Mouse (Mus musculus) lung, adult 2 months (tissue): ENCODE data around the gene Sars. TPM values are rescaled to one million over a fixed set of nuclear protein-coding genes. Genes with fewer than 3 reads are reported as not detected.

ENCODE experiments used
- DNase-seq: peaks from one replicate; pipeline ENCODE4 v3.0.0; 2022
- H3K4me1 ChIP-seq: fragments of 200-500 bp; 2 replicates; pipeline ENCODE4 v1.6.1; 2011; ENCODE audit warnings: low read length; ENCODE audit not compliant: control insufficient read depth, insufficient read depth
- H3K4me3 ChIP-seq: fragments of 200-500 bp; replicated peaks from 2 replicates; pipeline ENCODE3; 2011; ENCODE audit warnings: low read depth, mild to moderate bottlenecking, control low read depth, low read length; ENCODE audit errors: extremely low read depth
- CTCF ChIP-seq: fragments of 200-500 bp; IDR thresholded peaks from 2 replicates; pipeline ENCODE4 v1.5.1; 2011; ENCODE audit warnings: mild to moderate bottlenecking, low read length, control low read depth; ENCODE audit not compliant: insufficient read depth
- POLR2A ChIP-seq: fragments of 200-500 bp; IDR thresholded peaks from 2 replicates; pipeline ENCODE4 v1.6.1; 2011; ENCODE audit warnings: low read depth, mild to moderate bottlenecking, control low read depth, low read length, borderline replicate concordance; ENCODE audit errors: extremely low read depth
- WGBS: fragments of 180-500 bp; shearing (Covaris S2); methylation state at CpG from one replicate; pipeline ENCODE4 v1.1.7; 2018; 5-methylcytosine and 5-hydroxymethylcytosine counted together
- polyA plus RNA-seq: library from polyadenylated mRNA; depleted of rRNA; stranded (reverse); fragments of >200 nt; gene quantifications from 2 replicates; pipeline ENCODE4 v1.2.3, GENCODE M21; 2012; rRNA removed

The Sars gene
- polyA plus RNA-seq, 1 experiment: 48.0 TPM

DNA sequence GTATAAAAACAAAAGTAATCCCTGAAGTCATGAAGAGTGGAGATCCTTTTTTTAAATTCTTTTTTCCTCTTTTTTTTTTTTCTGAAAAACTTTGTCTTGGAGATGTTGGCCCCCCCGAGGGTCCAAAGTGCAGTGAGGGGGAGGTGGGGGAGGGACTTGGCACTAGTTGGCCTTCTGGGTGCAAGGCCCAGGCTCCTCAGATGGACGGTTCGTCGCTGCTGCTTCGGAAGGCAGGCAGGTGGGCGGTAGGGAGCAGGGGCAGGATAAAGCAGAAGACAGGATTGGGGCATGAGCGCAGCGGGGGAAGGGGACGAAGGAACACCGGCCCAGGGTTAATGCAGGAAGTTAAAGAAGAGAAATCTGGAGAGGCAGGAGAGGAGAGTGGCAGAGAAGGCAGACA lies 52.7 kb downstream of the Sars start:
- TF ChIP-seq POLR2A (no peak), CTCF (no peak)
- DNase-seq: no peak
- WGBS: 39% methylated on average over 10 of the region's 10 CpGs
- no peak overlapping the region for H3K4me3 ChIP-seq
- peaks cover 2% of the 10 kb centered on the region; the same call in 1 of the 2 replicates for H3K4me1 ChIP-seq

DNA sequence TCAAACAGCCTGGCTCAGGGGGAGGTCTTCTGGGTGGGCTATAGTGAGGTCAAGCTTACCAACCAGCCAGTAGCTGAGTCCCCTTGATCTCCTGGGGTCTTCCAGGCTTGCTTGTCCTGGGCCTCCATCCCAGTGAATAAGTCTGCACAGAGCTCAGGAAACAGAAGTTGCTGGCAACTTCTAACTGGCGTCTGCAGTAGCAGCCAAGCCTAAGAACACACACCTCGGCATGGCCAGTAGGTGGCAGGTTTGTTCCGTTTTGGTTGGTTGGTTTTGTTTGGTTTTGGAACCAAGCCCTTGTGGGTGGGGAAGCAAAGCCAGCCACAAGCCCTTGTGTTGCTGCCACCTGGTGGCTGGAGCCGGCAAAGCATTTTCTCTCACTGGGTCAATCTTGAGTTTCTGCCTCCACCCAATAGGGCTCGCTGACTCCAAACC lies 55.9 kb downstream of the Sars start:
- WGBS: 0% methylated on average over 5 of the region's 5 CpGs
- TF ChIP-seq POLR2A (no peak), CTCF (peak; percentile 93)
- DNase-seq: peak; percentile 96
- Histone ChIP-seq H3K4me1 (peaks cover 3% of the 10 kb centered on the region), H3K4me3 (no peak overlapping the region)

GRCm38 (mm10) chr3:108386186-108386585 lies 58.8 kb downstream of the Sars start:
- TF ChIP-seq POLR2A: no peak
- TF ChIP-seq CTCF: no peak
- DNase-seq: no peak
- Histone ChIP-seq H3K4me1 (peaks cover 7% of the 10 kb centered on the region), H3K4me3 (no peak overlapping the region)
- WGBS: 64% methylated on average over 10 of the region's 10 CpGs

- WGBS: 38% methylated on average over 2 of the region's 2 CpGs
- no peak for DNase-seq
- TF ChIP-seq POLR2A (no peak), CTCF (no peak)
- peaks cover 7% of the 10 kb centered on the region for H3K4me1 ChIP-seq
- H3K4me3 ChIP-seq: no peak overlapping the region
These were observed 60.6 kb downstream of the Sars start for GRCm38 (mm10) chr3:108384425-108384824.

GRCm38 (mm10) chr3:108383485-108384354 lies 61.3 kb downstream of the Sars start, which contains the start of gene Psrc1:
Psrc1 (plus strand) TSS chr3:108383839.
- peak within 1 kb of the TSS; percentile 92 for H3K4me3 ChIP-seq
- WGBS: 2% methylated on average over 44 of the region's 44 CpGs
- TF ChIP-seq CTCF: no peak
- TF ChIP-seq POLR2A: no peak
- peak; percentile 92 for DNase-seq
- H3K4me1 ChIP-seq: peaks cover 5% of the 10 kb centered on the region

- TF ChIP-seq POLR2A (no peak), CTCF (no peak)
- peaks cover 5% of the 10 kb centered on the region for H3K4me1 ChIP-seq
- 60% methylated on average over 14 of the region's 14 CpGs for WGBS
- H3K4me3 ChIP-seq: no peak overlapping the region
- no peak for DNase-seq
These were observed 62.8 kb downstream of the Sars start for GRCm38 (mm10) chr3:108381945-108382875.

GRCm38 (mm10) chr3:108380695-108381094 lies 64.3 kb downstream of the Sars start:
- 82% methylated on average over 6 of the region's 6 CpGs for WGBS
- TF ChIP-seq POLR2A (no peak), CTCF (peak; percentile 52)
- H3K4me1 ChIP-seq: peaks cover 5% of the 10 kb centered on the region
- H3K4me3 ChIP-seq: no peak overlapping the region
- DNase-seq: no peak

GRCm38 (mm10) chr3:108378875-108379663 lies 65.9 kb downstream of the Sars start:
- WGBS: 76% methylated on average over 7 of the region's 7 CpGs
- Histone ChIP-seq H3K4me1 (peaks cover 3% of the 10 kb centered on the region), H3K4me3 (no peak overlapping the region)
- DNase-seq: no peak
- TF ChIP-seq CTCF (no peak), POLR2A (no peak)

Other genes starting within 250 kb of the Sars start
- gene Cyb561d1, start 244.0 kb downstream of the Sars start, polyA plus RNA-seq: 8.1 and 11.4 TPM in 2 replicates
- gene Atxn7l2, start 234.3 kb downstream of the Sars start, polyA plus RNA-seq: 8.6 and 10.5 TPM in 2 replicates
- gene Sypl2, start 218.6 kb downstream of the Sars start, polyA plus RNA-seq: 0.18 and 3.1 TPM in 2 replicates
- gene Psma5, start 188.3 kb downstream of the Sars start, polyA plus RNA-seq: 22.6 and 37.4 TPM in 2 replicates
- gene Sort1, start 161.1 kb downstream of the Sars start, polyA plus RNA-seq: 104 and 141 TPM in 2 replicates
- gene Mybphl, start 80.3 kb downstream of the Sars start, polyA plus RNA-seq: 34.9 and 39.2 TPM in 2 replicates
- gene Psrc1, start 61.4 kb downstream of the Sars start, polyA plus RNA-seq: 2.3 and 2.4 TPM in 2 replicates
- gene Celsr2, start 29.7 kb downstream of the Sars start, polyA plus RNA-seq: 22.7 and 26.7 TPM in 2 replicates
- gene 1700013F07Rik, start 88.9 kb upstream of the Sars start, polyA plus RNA-seq: 7.1 and 7.7 TPM in 2 replicates
- gene 5330417C22Rik, start 91.3 kb upstream of the Sars start, polyA plus RNA-seq: 45.7 and 56.3 TPM in 2 replicates
- gene Tmem167b, start 117.3 kb upstream of the Sars start, polyA plus RNA-seq: 7.0 and 9.8 TPM in 2 replicates
- 2.0 and 4.0 TPM in 2 replicates for gene Taf13, start 126.5 kb upstream of the Sars start, polyA plus RNA-seq
- gene Wdr47, start 146.1 kb upstream of the Sars start, polyA plus RNA-seq: 5.7 and 8.3 TPM in 2 replicates
- 35.2 and 50.0 TPM in 2 replicates for gene Clcc1, start 208.7 kb upstream of the Sars start, polyA plus RNA-seq